7 mouse cellular contexts compared by ENCODE assay signal in the genomic region with DNA sequence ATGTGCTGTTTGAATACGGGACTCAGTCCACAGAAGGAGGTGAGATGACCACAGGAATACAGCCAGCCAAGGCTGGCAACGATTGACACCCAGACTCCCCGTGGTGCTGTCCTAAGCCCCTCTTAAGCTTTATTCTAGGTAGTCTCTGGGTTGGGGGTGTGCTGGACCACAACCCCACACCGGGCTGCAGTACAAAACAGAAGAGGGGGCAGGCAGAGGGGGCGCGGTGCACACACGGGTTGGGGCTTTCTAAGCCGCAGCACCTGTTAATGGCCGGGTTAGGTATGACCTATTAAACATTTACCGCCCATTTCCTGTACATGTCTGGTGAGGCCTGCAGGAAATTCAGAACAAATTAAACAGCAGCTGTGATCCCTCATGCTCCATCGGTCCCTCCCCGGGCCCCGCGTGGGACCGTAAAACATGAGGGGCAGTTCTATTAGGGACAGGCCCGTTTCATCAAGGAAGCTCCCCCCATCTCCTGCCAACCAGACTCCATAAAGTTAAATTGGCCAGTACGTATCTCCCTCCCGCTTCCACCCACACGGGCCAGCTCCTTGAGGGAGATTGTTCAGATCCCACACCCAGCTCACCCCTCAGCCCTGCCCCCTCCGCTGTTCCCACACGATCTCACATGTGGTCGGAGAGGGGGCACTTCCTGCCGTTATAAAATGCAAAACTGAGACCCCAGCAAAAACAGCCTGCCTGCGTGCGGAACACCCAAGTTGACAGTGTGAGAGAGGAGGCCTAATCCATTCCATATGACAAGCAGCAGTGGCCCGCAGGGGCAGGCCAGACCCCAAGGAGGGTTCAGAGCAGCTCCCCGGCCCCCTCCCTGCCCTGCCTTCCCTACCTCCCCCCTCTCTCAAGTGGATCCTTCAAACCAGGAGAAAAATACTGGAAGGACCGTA.
A peak's percentile ranks its signal among the peaks of the same experiment; 100 is the strongest.
DNase-seq lines count a peak whose midpoint lies in the region; ATAC-seq and TF ChIP-seq lines count a peak whose summit lies in the region.

No protein-coding gene starts in this region.

- peak; percentile 91 for DNase-seq in midbrain, embryonic 11.5 days (ENCODE audit: low spot score, missing footprints)
- peak; percentile 64 to 71 for DNase-seq in thymus, postnatal 36 days
- no peak for DNase-seq in adipocyte (ENCODE audit: low spot score)
- no peak for DNase-seq in right cerebral cortex, postnatal 36 days (ENCODE audit: low spot score in 2 of 2)

- peak; percentile 72 for ATAC-seq in embryonic facial prominence, embryonic 15.5 days (ENCODE audit: insufficient number of reproducible peaks, low FRiP score, low TSS enrichment, low read depth)
- ATAC-seq in inflammation-experienced regulatory T-cells, adult 6 months, result peak; percentile 74
- peak; percentile 70 for ATAC-seq in midbrain, embryonic 11.5 days (ENCODE audit: low FRiP score)

- H3K9me3 ChIP-seq in embryonic facial prominence, embryonic 15.5 days (replicated peaks), result no peaks in the 10 kb centered on the region
- H3K9me3 ChIP-seq in midbrain, embryonic 11.5 days (ENCODE audit: control insufficient read depth, low read length), result no peaks in the 10 kb centered on the region

- peak overlapping the region; percentile 33; the same call in 1 of the 2 replicates for H3K27ac ChIP-seq in bone marrow, adult 2 months (ENCODE audit: control insufficient read depth, insufficient read depth, low read depth, low read length, poor library complexity)
- H3K27ac ChIP-seq in embryonic facial prominence, embryonic 15.5 days (replicated peaks), result peak overlapping the region; percentile 82
- H3K27ac ChIP-seq in midbrain, embryonic 11.5 days (ENCODE audit: low read depth, low read length), result peak overlapping the region; percentile 63

- no peaks in the 10 kb centered on the region for H3K36me3 ChIP-seq in embryonic facial prominence, embryonic 15.5 days
- H3K36me3 ChIP-seq in midbrain, embryonic 11.5 days (ENCODE audit: control insufficient read depth, insufficient read depth, low read length), result no peaks in the 10 kb centered on the region

- no peak overlapping the region for H3K9ac ChIP-seq in embryonic facial prominence, embryonic 15.5 days
- H3K9ac ChIP-seq in midbrain, embryonic 11.5 days (ENCODE audit: low read length), result peak overlapping the region; percentile 24

- WGBS in bone marrow, adult 2 months, result 10% methylated on average over 28 of the region's 28 CpGs
- WGBS in embryonic facial prominence, embryonic 15.5 days, result 12% methylated on average over 28 of the region's 28 CpGs
- 25% methylated on average over 28 of the region's 28 CpGs for WGBS in midbrain, embryonic 11.5 days

- TF ChIP-seq CTCF in bone marrow, adult 2 months (IDR thresholded peaks at IDR 0.05; ENCODE audit: control insufficient read depth, insufficient read depth, low read length), result no peak

- H3K4me3 ChIP-seq in bone marrow, adult 2 months (replicated peaks; ENCODE audit: control insufficient read depth, low read depth, low read length), result no peak overlapping the region
- H3K4me3 ChIP-seq in embryonic facial prominence, embryonic 15.5 days (replicated peaks), result peak overlapping the region; percentile 25
- H3K4me3 ChIP-seq in midbrain, embryonic 11.5 days (ENCODE audit: low read depth, low read length), result peak overlapping the region; percentile 1; the same call in 1 of the 2 replicates

- H3K27me3 ChIP-seq in embryonic facial prominence, embryonic 15.5 days, result peaks cover 31% of the 10 kb centered on the region; the same call in 1 of the 2 replicates
- no peaks in the 10 kb centered on the region for H3K27me3 ChIP-seq in midbrain, embryonic 11.5 days (ENCODE audit: control insufficient read depth, insufficient read depth, low read length)

- TF ChIP-seq POLR2A in bone marrow, adult 2 months (IDR thresholded peaks at IDR 0.05; ENCODE audit: borderline replicate concordance, control insufficient read depth, low read depth, low read length), result peak; percentile 15; the same call in 1 of the 2 replicates

- H3K4me2 ChIP-seq in embryonic facial prominence, embryonic 15.5 days (replicated peaks), result peak overlapping the region; percentile 49
- H3K4me2 ChIP-seq in midbrain, embryonic 11.5 days, result peak overlapping the region; percentile 28

- no peaks in the 10 kb centered on the region for H3K4me1 ChIP-seq in bone marrow, adult 2 months (ENCODE audit: control insufficient read depth, insufficient read depth, low read length)
- H3K4me1 ChIP-seq in embryonic facial prominence, embryonic 15.5 days, result peaks cover 34% of the 10 kb centered on the region
- peaks cover 23% of the 10 kb centered on the region for H3K4me1 ChIP-seq in midbrain, embryonic 11.5 days (ENCODE audit: control insufficient read depth, insufficient read depth, low read length)

Comparison
In these comparisons a context has a peak if more than half of its experiments do, and no peak if none do; other contexts are left out.
1. DNase-seq: peak in midbrain, embryonic 11.5 days (single experiment) and thymus, postnatal 36 days (2 of 2); none in adipocyte (single experiment) and right cerebral cortex, postnatal 36 days (0 of 2).
2. Peak in every context shown above with its lines, with median percentiles within 50 percentile points of each other: H3K27ac ChIP-seq and ATAC-seq.